Mouse (Mus musculus) heart, embryonic 14.5 days (tissue): ENCODE results near the gene Rreb1. TPM values are rescaled to one million over a fixed set of nuclear protein-coding genes. Genes with fewer than 3 reads are reported as not detected.
A peak's percentile ranks its signal among the peaks of the same experiment; 100 is the strongest.

Experiments
- ATAC-seq: fragments of 200-750 bp; cut with Nextera tagmentation; 2 replicates; pipeline ENCODE4 v1.8.0; 2017; ENCODE audit warnings: low read depth, moderate TSS enrichment; ENCODE audit not compliant: insufficient number of reproducible peaks, insufficient read depth, low FRiP score
- H3K27ac ChIP-seq, 2 experiments: fragments of 200-500 bp in 1 of 2; fragments of 300-500 bp in 1 of 2; sonication (generic) in 1 of 2; replicated peaks in 1 of 2; 2 replicates each; pipeline ENCODE4 v1.5.1; 2012 to 2014; ENCODE audit warnings: low read depth in 2 of 2, low read length in 2 of 2, control low read depth in 1 of 2, mild to moderate bottlenecking in 1 of 2, mixed read lengths in 1 of 2; ENCODE audit not compliant: control insufficient read depth in 1 of 2, insufficient read depth in 1 of 2
- H3K27me3 ChIP-seq: fragments of 300-500 bp; sonication (generic); 2 replicates; pipeline ENCODE4 v1.6.1; 2014; ENCODE audit warnings: mild to moderate bottlenecking, low read length, control low read depth; ENCODE audit not compliant: control insufficient read depth, insufficient read depth
- H3K36me3 ChIP-seq: fragments of 300-500 bp; sonication (generic); 2 replicates; pipeline ENCODE4 v1.6.1; 2014; ENCODE audit warnings: mild to moderate bottlenecking, control low read depth, low read length, mixed read lengths; ENCODE audit not compliant: control insufficient read depth, insufficient read depth
- H3K4me1 ChIP-seq, 2 experiments: fragments of 200-500 bp in 1 of 2; fragments of 300-500 bp in 1 of 2; sonication (generic) in 1 of 2; 2 replicates each; pipeline ENCODE4 v1.6.1; 2012 to 2014; ENCODE audit warnings: low read length in 2 of 2, control low read depth in 1 of 2, mixed read lengths in 1 of 2; ENCODE audit not compliant: control insufficient read depth in 2 of 2, insufficient read depth in 2 of 2
- H3K4me2 ChIP-seq: fragments of 300-500 bp; sonication (generic); 2 replicates; pipeline ENCODE4 v1.6.1; 2014; ENCODE audit warnings: mild to moderate bottlenecking, low read length
- H3K4me3 ChIP-seq, 2 experiments: fragments of 200-500 bp in 1 of 2; fragments of 300-500 bp in 1 of 2; sonication (generic) in 1 of 2; 2 replicates each; pipeline ENCODE4 v1.5.1; 2012 to 2014; ENCODE audit warnings: low read length in 2 of 2, mild to moderate bottlenecking in 2 of 2, control low read depth in 1 of 2, low read depth in 1 of 2, moderate library complexity in 1 of 2; ENCODE audit not compliant: control insufficient read depth in 1 of 2, insufficient read depth in 1 of 2
- H3K9ac ChIP-seq: fragments of 300-500 bp; sonication (generic); 2 replicates; pipeline ENCODE4 v1.6.1; 2014; ENCODE audit warnings: mild to moderate bottlenecking, low read length
- H3K9me3 ChIP-seq: fragments of 300-500 bp; sonication (generic); 2 replicates; pipeline ENCODE4 v1.6.1; 2016; ENCODE audit warnings: low read length, control low read depth; ENCODE audit not compliant: control insufficient read depth
- whole genome bisulfite sequencing: fragments of 180-500 bp; shearing (Covaris S2); extraction: QIAGEN DNeasy Blood & Tissue Kit; methylation state at CpG from one replicate; pipeline ENCODE4 v1.1.7; 2014; 5-methylcytosine and 5-hydroxymethylcytosine counted together
- polyA plus RNA-seq: library from polyadenylated mRNA; unstranded; fragments of >200 nt; fragmentation: Nextera tagmentation; extraction: Ambion mirVana; gene quantifications from 2 replicates; pipeline ENCODE4 v1.2.1, GENCODE M21; 2014

Rreb1 gene
- polyA plus RNA-seq, 1 experiment from 2014 or later: 17.8 TPM

- Histone ChIP-seq H3K27me3 (no peaks in the 10 kb centered on the region), H3K36me3 (peaks cover 62% of the 10 kb centered on the region), H3K4me2 (no peak overlapping the region), H3K4me1 (peaks cover 8 to 21% of the 10 kb centered on the region in 2 experiments; a peak in 3 of 4 replicates), H3K9me3 (no peaks in the 10 kb centered on the region), H3K9ac (no peak overlapping the region), H3K27ac (no peak overlapping the region), H3K4me3 (no peak overlapping the region)
- ATAC-seq: 0 out of 2 replicates have a peak, but pooled peaks have one; percentile 11
- WGBS: 23% methylated on average over 6 of the region's 6 CpGs
Observed at GRCm38 (mm10) chr13:37946734-37947133, 168.5 kb downstream of the Rreb1 start.

GRCm38 (mm10) chr13:37952981-37953380 is 174.8 kb downstream of the Rreb1 start:
- no peak for ATAC-seq
- WGBS: 64% methylated on average over 6 of the region's 6 CpGs
- Histone ChIP-seq H3K4me3 (no peak overlapping the region), H3K9me3 (no peaks in the 10 kb centered on the region), H3K4me2 (no peak overlapping the region), H3K27ac (no peak overlapping the region), H3K36me3 (peaks cover 48% of the 10 kb centered on the region), H3K4me1 (no peaks in the 10 kb centered on the region), H3K9ac (no peak overlapping the region), H3K27me3 (no peaks in the 10 kb centered on the region)

- H3K4me1 ChIP-seq: no peaks in the 10 kb centered on the region; a peak in 1 of 4 replicates
- no peak for ATAC-seq
Observed at GRCm38 (mm10) chr13:37954318-37954717, 176.1 kb downstream of the Rreb1 start.

GRCm38 (mm10) chr13:37958498-37959238 is 180.5 kb downstream of the Rreb1 start:
- Histone ChIP-seq H3K27me3 (no peaks in the 10 kb centered on the region), H3K4me2 (no peak overlapping the region), H3K9ac (no peak overlapping the region), H3K4me1 (no peaks in the 10 kb centered on the region; a peak in 1 of 4 replicates), H3K4me3 (no peak overlapping the region), H3K36me3 (no peaks in the 10 kb centered on the region), H3K9me3 (no peaks in the 10 kb centered on the region), H3K27ac (peak overlapping the region; percentile 8 to 37; a peak in 2 of 4 replicates)
- no peak for ATAC-seq
- WGBS: 70% methylated on average over 18 of the region's 18 CpGs

More at GRCm38 (mm10) chr13:37954318-37954717, 176.1 kb downstream of the Rreb1 start:
- Histone ChIP-seq H3K27me3 (no peaks in the 10 kb centered on the region), H3K27ac (no peak overlapping the region), H3K4me3 (no peak overlapping the region), H3K9me3 (no peaks in the 10 kb centered on the region), H3K36me3 (peaks cover 34% of the 10 kb centered on the region), H3K9ac (no peak overlapping the region), H3K4me2 (no peak overlapping the region)
- WGBS: 83% methylated on average over 1 of the region's 1 CpGs

- H3K27me3 ChIP-seq: no peaks in the 10 kb centered on the region
- H3K36me3 ChIP-seq: no peaks in the 10 kb centered on the region
- H3K4me1 ChIP-seq: peaks cover 5 to 7% of the 10 kb centered on the region in 2 experiments; a peak in 3 of 4 replicates
- ATAC-seq: no peak
- no peak overlapping the region for H3K4me2 ChIP-seq
- H3K4me3 ChIP-seq: no peak overlapping the region
- peak overlapping the region in 1 of 2 experiments; percentile 37; a peak in 1 of 4 replicates for H3K27ac ChIP-seq
- H3K9me3 ChIP-seq: no peaks in the 10 kb centered on the region
- H3K9ac ChIP-seq: no peak overlapping the region
- 72% methylated on average over 15 of the region's 15 CpGs for WGBS
Observed at GRCm38 (mm10) chr13:37959239-37959907, 181.2 kb downstream of the Rreb1 start.

- no peak overlapping the region for H3K4me2 ChIP-seq
- no peak overlapping the region for H3K4me3 ChIP-seq
- no peaks in the 10 kb centered on the region for H3K36me3 ChIP-seq
- 87% methylated on average over 7 of the region's 7 CpGs for WGBS
- no peak overlapping the region for H3K27ac ChIP-seq
- H3K4me1 ChIP-seq: peaks cover 10 to 11% of the 10 kb centered on the region in 2 experiments
- no peaks in the 10 kb centered on the region for H3K27me3 ChIP-seq
- H3K9me3 ChIP-seq: no peaks in the 10 kb centered on the region
- H3K9ac ChIP-seq: no peak overlapping the region
- no peak for ATAC-seq
Observed at GRCm38 (mm10) chr13:37959936-37960335, 181.7 kb downstream of the Rreb1 start.

- WGBS: 81% methylated on average over 9 of the region's 9 CpGs
- Histone ChIP-seq H3K27ac (no peak overlapping the region), H3K9me3 (no peaks in the 10 kb centered on the region), H3K9ac (no peak overlapping the region), H3K4me3 (no peak overlapping the region), H3K36me3 (no peaks in the 10 kb centered on the region), H3K27me3 (no peaks in the 10 kb centered on the region), H3K4me2 (no peak overlapping the region), H3K4me1 (peaks cover 24 to 25% of the 10 kb centered on the region in 2 experiments)
- ATAC-seq: no peak
Observed at GRCm38 (mm10) chr13:37962541-37962940, 184.3 kb downstream of the Rreb1 start.
